Mouse (Mus musculus) stomach, postnatal 0 days (tissue): ENCODE results near the gene Zfp266.

Source experiments
- CTCF ChIP-seq: IDR thresholded peaks from 2 replicates; pipeline ENCODE4 v1.5.1; 2016; ENCODE audit warnings: antibody characterized with exemption, low read depth, mild to moderate bottlenecking, moderate library complexity
- EP300 ChIP-seq: optimal IDR thresholded peaks from 2 replicates; pipeline ENCODE3; 2016; ENCODE audit warnings: antibody characterized with exemption

DNA sequence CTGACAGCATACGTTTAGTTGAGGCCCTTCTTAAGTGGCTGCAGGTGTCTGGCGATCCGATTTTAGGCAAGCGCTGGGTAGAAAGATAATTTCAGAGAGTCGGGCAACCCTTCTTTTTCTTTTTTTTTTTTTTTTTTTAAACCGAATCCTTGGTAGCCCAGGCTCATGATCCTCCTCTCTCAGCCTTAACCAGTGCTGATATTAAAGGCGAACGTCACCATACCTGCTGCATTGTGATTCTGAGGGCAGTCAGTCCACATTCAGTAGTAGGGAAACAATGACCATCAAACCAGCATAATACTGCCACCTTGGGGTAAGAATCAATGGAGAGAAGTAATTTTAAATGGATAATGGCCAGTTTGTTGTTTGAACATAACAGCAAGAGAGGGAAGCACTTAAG lies 23.9 kb upstream of the Zfp266 start:
- peak; percentile 84 for TF ChIP-seq CTCF
- TF ChIP-seq EP300 = no peak
